In the genomic region with DNA sequence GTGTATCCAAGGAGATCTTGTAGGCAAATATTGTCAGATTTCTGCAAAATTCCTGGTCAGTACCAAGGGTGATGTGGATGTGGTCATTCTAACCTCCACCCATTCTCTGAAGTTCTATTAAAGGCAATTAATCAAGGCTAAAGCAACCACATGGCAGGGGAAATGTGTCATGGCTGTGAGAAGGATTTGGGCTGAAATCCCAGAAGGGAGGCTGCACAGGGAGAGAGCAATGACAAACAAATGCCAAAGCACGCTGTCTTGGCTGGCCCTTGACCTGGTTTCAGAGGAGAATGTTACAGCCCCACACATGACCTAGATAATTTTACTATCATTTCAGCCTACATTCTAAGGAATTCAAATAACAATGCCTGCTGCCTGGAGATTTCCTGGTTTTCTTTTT, we compare ENCODE assay signal across 12 mouse cellular contexts. TPM values are rescaled to one million over a fixed set of nuclear protein-coding genes. Genes with fewer than 3 reads are reported as not detected.
A peak's percentile ranks its signal among the peaks of the same experiment; 100 is the strongest.
DNase-seq lines count a peak whose midpoint lies in the region; ATAC-seq lines count a peak whose summit lies in the region.
"Had no signal": no experiment of that assay in that cellular context is flagged by ENCODE, and none has a peak within 500 bp of the region (broad histone marks: within the 10 kb centered on the region; RNA-seq: fewer than 3 reads in every experiment).

No protein-coding gene starts in this region.

- no peak overlapping the region for H3K4me3 ChIP-seq in kidney, embryonic 16.5 days (ENCODE audit: low read length)
- no peak overlapping the region for H3K4me3 ChIP-seq in neural tube, embryonic 15.5 days (replicated peaks)
- no peak overlapping the region for H3K4me3 ChIP-seq in hindbrain, embryonic 10.5 days
- H3K4me3 ChIP-seq: forebrain, embryonic 15.5 days; heart, embryonic 12.5 days; limb, embryonic 12.5 days had no signal

- WGBS in kidney, embryonic 16.5 days, result 33% methylated on average over 1 of the region's 1 CpGs
- WGBS in neural tube, embryonic 15.5 days, result 80% methylated on average over 1 of the region's 1 CpGs
- WGBS in hindbrain, embryonic 10.5 days, result 74% methylated on average over 1 of the region's 1 CpGs

- H3K9ac ChIP-seq in kidney, embryonic 16.5 days (replicated peaks; ENCODE audit: low read length), result no peak overlapping the region
- H3K9ac ChIP-seq in neural tube, embryonic 15.5 days (replicated peaks), result no peak overlapping the region
- H3K9ac ChIP-seq: forebrain, embryonic 15.5 days; heart, embryonic 12.5 days; limb, embryonic 12.5 days had no signal

- DNase-seq in kidney, adult 11 months, result peak; percentile 16
- DNase-seq in Muller cell, postnatal 12 days (ENCODE audit: inconsistent ontology term), result peak; percentile 92
- DNase-seq in adrenal gland, postnatal 14 days, result peak; percentile 82
- peak; percentile 55 to 57 for DNase-seq in cerebellum, postnatal 36 days
- no peak for DNase-seq in hindbrain, embryonic 10.5 days (ENCODE audit: low spot score)
- no peak for DNase-seq in right cerebral cortex, adult 2 months (ENCODE audit: low spot score in 2 of 2)
- DNase-seq: right cerebral cortex, adult 18-20 months had no signal

- no peaks in the 10 kb centered on the region for H3K27me3 ChIP-seq in kidney, embryonic 16.5 days (ENCODE audit: insufficient read depth, low read length)
- no peaks in the 10 kb centered on the region for H3K27me3 ChIP-seq in neural tube, embryonic 15.5 days (replicated peaks)
- no peaks in the 10 kb centered on the region for H3K27me3 ChIP-seq in hindbrain, embryonic 10.5 days (ENCODE audit: insufficient read depth, poor library complexity, severe bottlenecking)
- H3K27me3 ChIP-seq: forebrain, embryonic 15.5 days; heart, embryonic 12.5 days had no signal

- peaks cover 7% of the 10 kb centered on the region for H3K4me1 ChIP-seq in kidney, embryonic 16.5 days (ENCODE audit: insufficient read depth, low read length)
- H3K4me1 ChIP-seq in neural tube, embryonic 15.5 days, result no peaks in the 10 kb centered on the region
- H3K4me1 ChIP-seq in hindbrain, embryonic 10.5 days (replicated peaks), result peaks cover 5% of the 10 kb centered on the region
- H3K4me1 ChIP-seq: forebrain, embryonic 15.5 days; heart, embryonic 12.5 days had no signal

- no peak overlapping the region for H3K4me2 ChIP-seq in kidney, embryonic 16.5 days (replicated peaks; ENCODE audit: low read depth, low read length)
- no peak overlapping the region for H3K4me2 ChIP-seq in neural tube, embryonic 15.5 days
- H3K4me2 ChIP-seq: forebrain, embryonic 15.5 days; heart, embryonic 12.5 days; limb, embryonic 12.5 days had no signal

- no peaks in the 10 kb centered on the region for H3K9me3 ChIP-seq in kidney, embryonic 16.5 days (ENCODE audit: low read length)
- no peaks in the 10 kb centered on the region for H3K9me3 ChIP-seq in neural tube, embryonic 15.5 days (replicated peaks)
- H3K9me3 ChIP-seq in hindbrain, embryonic 10.5 days, result no peaks in the 10 kb centered on the region
- H3K9me3 ChIP-seq: forebrain, embryonic 15.5 days; heart, embryonic 12.5 days; limb, embryonic 12.5 days had no signal

- H3K27ac ChIP-seq in kidney, embryonic 16.5 days (ENCODE audit: low read length), result no peak overlapping the region
- no peak overlapping the region for H3K27ac ChIP-seq in neural tube, embryonic 15.5 days (replicated peaks)
- no peak overlapping the region for H3K27ac ChIP-seq in hindbrain, embryonic 10.5 days
- H3K27ac ChIP-seq: forebrain, embryonic 15.5 days; limb, embryonic 12.5 days had no signal

- no peak for ATAC-seq in kidney, embryonic 16.5 days (ENCODE audit: low FRiP score, low TSS enrichment)
- no peak for ATAC-seq in neural tube, embryonic 15.5 days (ENCODE audit: low FRiP score)
- ATAC-seq: forebrain, embryonic 15.5 days had no signal

- peaks cover 6% of the 10 kb centered on the region; the same call in 1 of the 2 replicates for H3K36me3 ChIP-seq in kidney, embryonic 16.5 days (ENCODE audit: insufficient read depth, low read length)
- H3K36me3 ChIP-seq in neural tube, embryonic 15.5 days, result no peaks in the 10 kb centered on the region
- no peaks in the 10 kb centered on the region for H3K36me3 ChIP-seq in hindbrain, embryonic 10.5 days
- H3K36me3 ChIP-seq: forebrain, embryonic 15.5 days; heart, embryonic 12.5 days; limb, embryonic 12.5 days had no signal

RNA-seq across cellular contexts. Expression of a gene that starts 52.6 kb away (rescaled TPM):
- polyA plus RNA-seq in kidney, embryonic 16.5 days (2015; fragmentation: Nextera tagmentation; extraction: Ambion mirVana), result 18.9 and 19.6 TPM in 2 replicates
- 1.2 TPM in 2 replicates for total RNA-seq in adrenal gland, postnatal 14 days (2021)
- polyA plus RNA-seq in neural tube, embryonic 15.5 days (2015; fragmentation: Nextera tagmentation; extraction: Ambion mirVana), result 6.3 and 7.0 TPM in 2 replicates
- 0.49 and 0.67 TPM in 2 replicates for polyA plus RNA-seq in hindbrain, embryonic 10.5 days (2016; fragmentation: Nextera tagmentation; extraction: Ambion mirVana)

Comparison
In these comparisons a context has a peak if more than half of its experiments do, and no peak if none do; other contexts are left out.
1. DNase-seq: peak in kidney, adult 11 months (single experiment), Muller cell, postnatal 12 days (single experiment), adrenal gland, postnatal 14 days (single experiment) and cerebellum, postnatal 36 days (2 of 2); none in hindbrain, embryonic 10.5 days (single experiment) and right cerebral cortex, adult 2 months (0 of 2).